Mouse (Mus musculus): ENCODE measurements around the gene Dazap1. TPM values are rescaled to one million over a fixed set of nuclear protein-coding genes. Genes with fewer than 3 reads are reported as not detected.

The Dazap1 gene
- total and polyA plus RNA-seq, 2 experiments, result 38.0 to 43.5 TPM

DNA sequence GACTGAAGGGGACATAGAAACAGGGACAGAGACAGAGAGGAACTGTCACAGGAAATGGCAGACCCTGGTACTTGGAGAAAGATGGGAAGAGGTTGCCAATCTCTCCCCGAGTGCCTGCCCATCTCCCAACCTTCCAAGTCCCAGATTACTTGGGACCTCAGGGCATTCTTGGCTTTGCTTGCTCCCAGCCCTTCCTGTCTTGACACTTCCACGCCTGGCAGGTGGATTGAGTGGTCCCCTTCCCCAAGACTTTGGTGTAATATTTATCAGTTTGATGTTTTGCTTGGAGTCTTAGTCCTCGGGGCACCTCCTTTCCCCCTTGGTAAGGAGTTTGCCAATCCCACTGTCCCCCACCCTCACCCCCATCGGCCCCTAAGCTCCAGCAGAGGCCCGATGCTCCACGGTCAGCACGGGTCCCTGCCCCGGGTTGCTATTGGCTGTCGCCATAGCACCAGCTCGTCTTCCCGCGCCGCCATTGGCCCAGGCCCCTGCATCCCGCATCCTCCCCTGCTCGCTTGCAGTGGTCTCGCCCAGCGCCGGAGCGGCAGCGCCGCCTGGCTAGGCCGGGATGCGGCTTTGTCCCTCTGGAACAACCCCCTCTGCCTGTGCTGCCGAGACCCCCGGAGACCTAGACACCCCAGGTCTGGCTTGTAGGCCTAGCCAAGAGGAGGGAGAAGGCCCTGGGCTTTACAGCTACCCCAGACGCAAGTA, 37.4 kb downstream of the Dazap1 start:
- H3K36me3 ChIP-seq (ENCODE audit: control insufficient read depth, insufficient read depth, low read length), result peaks cover 9% of the 10 kb centered on the region
- H3K27ac ChIP-seq (replicated peaks; ENCODE audit: insufficient read depth, low read depth, low read length), result no peak overlapping the region
- no peak overlapping the region for H3K4me3 ChIP-seq (ENCODE audit: insufficient read depth, low read depth, low read length)
- no peak overlapping the region for H3K9ac ChIP-seq (ENCODE audit: low read depth, low read length)
- 10% methylated on average over 26 of the region's 26 CpGs for WGBS
- no peak for TF ChIP-seq POLR2A (IDR thresholded peaks at IDR 0.05; ENCODE audit: extremely low read depth, insufficient read depth, low read length)
- TF ChIP-seq CTCF (IDR thresholded peaks at IDR 0.05; ENCODE audit: low read depth, low read length), result no peak
- H3K27me3 ChIP-seq (ENCODE audit: control insufficient read depth, insufficient read depth, low read length), result 0 out of 2 replicates have a peak, but pooled peaks cover 4% of the 10 kb centered on the region
- 0 out of 2 replicates have a peak, but pooled peaks cover 2% of the 10 kb centered on the region for H3K4me1 ChIP-seq (ENCODE audit: control insufficient read depth, insufficient read depth, low read length)
- DNase-seq (ENCODE audit: extremely low read depth, low read depth, low spot score), result no peak
- no peaks in the 10 kb centered on the region for H3K79me2 ChIP-seq (ENCODE audit: control insufficient read depth, insufficient read depth, low read length)

DNA sequence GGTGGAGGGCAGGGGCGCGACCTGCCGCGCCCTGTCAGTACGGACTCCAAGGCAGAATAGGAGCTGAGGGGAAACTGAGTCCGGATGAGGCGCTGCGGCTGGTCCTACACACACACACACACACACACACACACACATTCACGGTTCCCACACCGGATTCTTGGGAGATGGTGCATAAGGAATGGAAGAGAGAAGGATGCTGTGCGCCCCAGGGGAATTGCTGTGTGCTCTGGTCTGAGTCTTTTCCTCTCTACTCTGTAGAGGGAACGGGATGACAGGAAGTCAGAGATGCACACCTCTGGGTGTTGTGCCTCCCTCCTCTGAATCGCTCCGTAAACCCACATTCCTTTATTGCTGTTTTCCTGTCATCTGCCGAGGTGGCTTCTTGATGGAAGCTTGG, 38.0 kb downstream of the Dazap1 start:
- no peak for TF ChIP-seq CTCF (IDR thresholded peaks at IDR 0.05; ENCODE audit: low read depth, low read length)
- TF ChIP-seq POLR2A (IDR thresholded peaks at IDR 0.05; ENCODE audit: extremely low read depth, insufficient read depth, low read length), result no peak
- Histone ChIP-seq H3K27ac (replicated peaks; ENCODE audit: insufficient read depth, low read depth, low read length) (no peak overlapping the region), H3K36me3 (ENCODE audit: control insufficient read depth, insufficient read depth, low read length) (peaks cover 4% of the 10 kb centered on the region), H3K4me3 (ENCODE audit: insufficient read depth, low read depth, low read length) (no peak overlapping the region), H3K9ac (ENCODE audit: low read depth, low read length) (no peak overlapping the region), H3K4me1 (ENCODE audit: control insufficient read depth, insufficient read depth, low read length) (0 out of 2 replicates have a peak, but pooled peaks cover 2% of the 10 kb centered on the region), H3K27me3 (ENCODE audit: control insufficient read depth, insufficient read depth, low read length) (0 out of 2 replicates have a peak, but pooled peaks cover 4% of the 10 kb centered on the region), H3K79me2 (ENCODE audit: control insufficient read depth, insufficient read depth, low read length) (no peaks in the 10 kb centered on the region)
- no peak for DNase-seq (ENCODE audit: extremely low read depth, low read depth, low spot score)
- WGBS, result 27% methylated on average over 15 of the region's 15 CpGs

DNA sequence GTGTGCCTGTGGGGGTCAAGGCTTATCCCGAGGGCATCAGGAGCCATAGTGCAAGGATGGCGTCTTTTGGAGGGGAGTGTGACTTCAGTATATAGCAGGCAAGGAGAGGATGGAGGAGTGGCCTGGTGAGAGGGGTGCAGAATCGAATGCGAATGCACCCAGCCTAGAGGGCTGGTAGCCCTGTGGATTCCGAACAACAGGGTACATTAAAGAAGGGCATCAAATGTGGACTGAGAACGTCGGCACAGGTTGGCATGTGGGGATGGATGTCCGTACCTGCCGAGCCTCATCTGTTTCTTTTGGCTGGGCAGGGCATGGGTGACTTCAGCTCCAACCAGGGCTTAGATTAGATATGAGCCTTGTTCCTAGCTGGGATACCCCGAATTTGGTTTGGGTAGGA, 38.5 kb downstream of the Dazap1 start:
- TF ChIP-seq CTCF (IDR thresholded peaks at IDR 0.05; ENCODE audit: low read depth, low read length) (no peak), POLR2A (IDR thresholded peaks at IDR 0.05; ENCODE audit: extremely low read depth, insufficient read depth, low read length) (no peak)
- WGBS, result 59% methylated on average over 10 of the region's 10 CpGs
- no peak for DNase-seq (ENCODE audit: extremely low read depth, low read depth, low spot score)
- H3K4me3 ChIP-seq (ENCODE audit: insufficient read depth, low read depth, low read length), result no peak overlapping the region
- H3K79me2 ChIP-seq (ENCODE audit: control insufficient read depth, insufficient read depth, low read length), result no peaks in the 10 kb centered on the region
- H3K36me3 ChIP-seq (ENCODE audit: control insufficient read depth, insufficient read depth, low read length), result no peaks in the 10 kb centered on the region
- H3K27me3 ChIP-seq (ENCODE audit: control insufficient read depth, insufficient read depth, low read length), result 0 out of 2 replicates have a peak, but pooled peaks cover 4% of the 10 kb centered on the region
- no peak overlapping the region for H3K9ac ChIP-seq (ENCODE audit: low read depth, low read length)
- no peak overlapping the region for H3K27ac ChIP-seq (replicated peaks; ENCODE audit: insufficient read depth, low read depth, low read length)
- H3K4me1 ChIP-seq (ENCODE audit: control insufficient read depth, insufficient read depth, low read length), result 0 out of 2 replicates have a peak, but pooled peaks cover 2% of the 10 kb centered on the region

DNA sequence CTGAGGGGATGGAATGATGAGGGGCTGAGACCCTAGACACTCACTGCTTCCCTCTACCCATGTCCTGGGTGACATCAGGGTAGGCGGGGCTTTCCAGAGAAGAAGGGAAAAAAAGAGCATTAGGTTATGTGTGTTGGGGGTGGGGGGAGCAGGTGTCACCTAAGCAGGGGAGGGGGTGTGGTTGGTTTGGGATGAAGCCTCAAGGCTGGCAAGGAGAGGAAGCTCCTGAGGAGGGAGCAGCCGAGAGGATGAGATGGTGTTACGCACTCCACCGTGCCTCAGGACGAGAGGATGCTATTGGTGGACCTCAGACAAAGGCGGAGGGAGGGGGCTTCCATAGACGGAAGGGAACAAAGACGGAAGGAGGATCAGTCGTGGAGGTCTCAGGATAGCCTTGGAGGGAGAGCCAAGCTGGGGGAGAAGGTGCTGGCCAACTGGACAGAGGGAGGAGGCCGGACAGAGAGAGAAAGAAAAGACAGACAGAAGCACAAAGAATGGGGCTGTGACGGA, 39.4 kb downstream of the Dazap1 start:
- no peak overlapping the region for H3K4me3 ChIP-seq (ENCODE audit: insufficient read depth, low read depth, low read length)
- 0 out of 2 replicates have a peak, but pooled peaks cover 2% of the 10 kb centered on the region for H3K4me1 ChIP-seq (ENCODE audit: control insufficient read depth, insufficient read depth, low read length)
- no peak for DNase-seq (ENCODE audit: extremely low read depth, low read depth, low spot score)
- H3K79me2 ChIP-seq (ENCODE audit: control insufficient read depth, insufficient read depth, low read length), result no peaks in the 10 kb centered on the region
- no peak overlapping the region for H3K27ac ChIP-seq (replicated peaks; ENCODE audit: insufficient read depth, low read depth, low read length)
- 0 out of 2 replicates have a peak, but pooled peaks cover 4% of the 10 kb centered on the region for H3K27me3 ChIP-seq (ENCODE audit: control insufficient read depth, insufficient read depth, low read length)
- H3K9ac ChIP-seq (ENCODE audit: low read depth, low read length), result no peak overlapping the region
- H3K36me3 ChIP-seq (ENCODE audit: control insufficient read depth, insufficient read depth, low read length), result no peaks in the 10 kb centered on the region
- WGBS, result 53% methylated on average over 11 of the region's 11 CpGs
- no peak for TF ChIP-seq POLR2A (IDR thresholded peaks at IDR 0.05; ENCODE audit: extremely low read depth, insufficient read depth, low read length)
- TF ChIP-seq CTCF (IDR thresholded peaks at IDR 0.05; ENCODE audit: low read depth, low read length), result no peak

DNA sequence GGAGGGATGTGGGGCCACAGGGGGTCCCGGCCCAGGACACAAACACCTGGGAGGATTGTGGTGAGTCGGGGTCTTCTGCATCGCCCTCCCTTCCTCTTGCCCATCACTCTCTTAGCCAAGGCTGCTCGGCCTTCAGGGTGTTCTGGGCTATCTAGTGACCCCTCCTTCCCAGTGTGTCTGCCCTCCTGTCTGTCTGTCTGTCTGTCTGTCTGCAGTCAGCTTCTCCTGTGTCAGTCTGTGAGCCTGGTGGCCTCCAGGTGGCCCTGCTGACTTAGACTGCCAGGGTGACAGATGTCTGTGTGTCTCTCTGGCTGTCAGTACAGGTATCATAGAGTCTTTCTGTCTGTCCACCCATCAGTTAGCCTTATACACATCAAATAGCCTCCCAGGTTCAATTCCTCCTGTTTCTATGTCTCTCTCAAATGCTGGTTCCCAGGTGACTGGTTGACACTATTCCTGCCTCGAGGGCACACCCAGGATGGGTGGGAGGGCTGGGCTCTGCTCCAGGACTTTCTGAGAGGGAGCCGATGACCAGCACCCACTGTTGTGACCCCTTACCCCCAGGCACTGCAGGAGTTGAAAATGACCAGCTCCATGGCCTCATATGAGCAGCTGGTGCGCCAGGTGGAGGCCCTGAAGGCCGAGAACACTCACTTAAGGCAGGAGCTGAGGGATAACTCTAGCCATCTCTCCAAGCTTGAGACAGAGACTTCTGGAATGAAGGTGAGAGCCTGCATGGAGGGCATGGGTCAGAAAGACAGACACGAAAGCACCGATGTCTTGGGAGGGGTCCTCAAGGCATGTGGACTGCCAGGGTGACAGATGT, 40.2 kb downstream of the Dazap1 start:
- no peak for TF ChIP-seq CTCF (IDR thresholded peaks at IDR 0.05; ENCODE audit: low read depth, low read length)
- TF ChIP-seq POLR2A (IDR thresholded peaks at IDR 0.05; ENCODE audit: extremely low read depth, insufficient read depth, low read length), result no peak
- DNase-seq (ENCODE audit: extremely low read depth, low read depth, low spot score), result no peak
- H3K36me3 ChIP-seq (ENCODE audit: control insufficient read depth, insufficient read depth, low read length), result no peaks in the 10 kb centered on the region
- H3K4me3 ChIP-seq (ENCODE audit: insufficient read depth, low read depth, low read length), result no peak overlapping the region
- no peak overlapping the region for H3K9ac ChIP-seq (ENCODE audit: low read depth, low read length)
- 0 out of 2 replicates have a peak, but pooled peaks cover 2% of the 10 kb centered on the region for H3K4me1 ChIP-seq (ENCODE audit: control insufficient read depth, insufficient read depth, low read length)
- H3K27me3 ChIP-seq (ENCODE audit: control insufficient read depth, insufficient read depth, low read length), result 0 out of 2 replicates have a peak, but pooled peaks cover 4% of the 10 kb centered on the region
- no peaks in the 10 kb centered on the region for H3K79me2 ChIP-seq (ENCODE audit: control insufficient read depth, insufficient read depth, low read length)
- H3K27ac ChIP-seq (replicated peaks; ENCODE audit: insufficient read depth, low read depth, low read length), result no peak overlapping the region
- WGBS, result 80% methylated on average over 10 of the region's 10 CpGs

Measured in liver, adult 2 months (tissue).